18 mouse cellular contexts compared by ENCODE assay signal in the genomic region with DNA sequence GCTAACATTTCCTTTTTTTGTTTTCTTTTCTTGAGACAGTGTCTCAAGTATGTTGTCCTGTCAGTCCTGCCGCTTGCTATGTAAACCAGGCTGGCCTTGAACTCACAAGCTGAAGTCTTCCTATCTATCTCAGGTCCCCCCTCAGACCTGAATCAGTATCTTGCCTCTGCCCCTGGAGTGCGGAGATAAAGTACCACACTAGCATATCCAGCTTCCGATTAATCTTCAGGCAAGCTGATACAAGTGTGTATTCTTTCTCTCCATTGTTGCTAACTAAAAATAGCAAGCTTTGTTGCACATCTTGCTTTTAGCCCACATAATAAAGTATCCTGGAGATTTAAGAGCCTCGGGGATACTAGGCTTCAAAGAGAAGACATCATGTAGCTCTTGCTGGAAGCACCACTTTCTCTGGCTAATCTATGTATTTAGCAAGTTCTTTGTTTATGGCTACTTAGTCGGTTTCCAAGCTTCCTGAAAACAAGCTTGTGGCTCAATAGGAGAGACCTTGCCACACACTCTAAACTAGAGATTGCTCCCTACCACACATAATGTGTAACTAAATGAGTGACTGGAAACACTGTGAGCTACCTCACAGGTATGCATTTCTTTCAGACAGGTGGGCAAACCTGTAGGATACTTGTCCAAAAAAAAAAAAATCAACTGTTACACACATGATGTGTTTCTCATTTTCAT. TPM values are rescaled to one million over a fixed set of nuclear protein-coding genes. Genes with fewer than 3 reads are reported as not detected.
DNase-seq lines count a peak whose midpoint lies in the region; ATAC-seq lines count a peak whose summit lies in the region.
"Had no signal": no experiment of that assay in that cellular context is flagged by ENCODE, and none has a peak within 500 bp of the region (broad histone marks: within the 10 kb centered on the region; RNA-seq: fewer than 3 reads in every experiment).

No protein-coding gene starts in this region.

- H3K9me3 ChIP-seq in lung, embryonic 15.5 days: no peaks in the 10 kb centered on the region
- H3K9me3 ChIP-seq: embryonic facial prominence, embryonic 12.5 days; forebrain, embryonic 15.5 days; heart, embryonic 15.5 days had no signal

- no peak overlapping the region for H3K4me3 ChIP-seq in lung, embryonic 15.5 days
- H3K4me3 ChIP-seq: embryonic facial prominence, embryonic 12.5 days; forebrain, embryonic 15.5 days; heart, embryonic 15.5 days had no signal

- H3K4me2 ChIP-seq in lung, embryonic 15.5 days: no peak overlapping the region
- H3K4me2 ChIP-seq: embryonic facial prominence, embryonic 12.5 days; forebrain, embryonic 15.5 days; heart, embryonic 11.5 days; heart, embryonic 15.5 days; hindbrain, embryonic 14.5 days had no signal

- H3K27ac ChIP-seq in lung, embryonic 15.5 days: 0 out of 2 replicates have a peak overlapping the region, but pooled peaks have one; percentile 64
- H3K27ac ChIP-seq: embryonic facial prominence, embryonic 12.5 days; forebrain, embryonic 15.5 days; heart, embryonic 15.5 days; hindbrain, embryonic 14.5 days had no signal

- 48% methylated on average over 5 of the region's 5 CpGs for WGBS in lung, embryonic 15.5 days

- no peaks in the 10 kb centered on the region for H3K36me3 ChIP-seq in lung, embryonic 15.5 days
- H3K36me3 ChIP-seq: embryonic facial prominence, embryonic 12.5 days; forebrain, embryonic 15.5 days; heart, embryonic 15.5 days had no signal

- DNase-seq in lung, postnatal 4 days: no peak
- DNase-seq in 416B (ENCODE audit: low read depth): peak; percentile 45
- DNase-seq in cerebellum, postnatal 25 days: no peak
- DNase-seq: adrenal gland, adult 8-10 months; adrenal gland, postnatal 36 days; cerebellum, adult 2 months; cerebellum, postnatal 10 days; gastrocnemius, postnatal 36 days; heart, adult 18-20 months; heart, postnatal 14 days had no signal

- H3K27me3 ChIP-seq in lung, embryonic 15.5 days: no peaks in the 10 kb centered on the region
- H3K27me3 ChIP-seq: heart, embryonic 15.5 days had no signal

- peaks cover 18% of the 10 kb centered on the region for H3K4me1 ChIP-seq in lung, embryonic 15.5 days
- H3K4me1 ChIP-seq: embryonic facial prominence, embryonic 12.5 days had no signal

- no peak overlapping the region for H3K9ac ChIP-seq in lung, embryonic 15.5 days
- H3K9ac ChIP-seq: embryonic facial prominence, embryonic 12.5 days; forebrain, embryonic 15.5 days; heart, embryonic 15.5 days; hindbrain, embryonic 14.5 days had no signal

- ATAC-seq in lung, embryonic 15.5 days (ENCODE audit: borderline replicate concordance, extremely low read depth, low FRiP score, low TSS enrichment): no peak
- ATAC-seq in common myeloid progenitor, adult 5-6 weeks (replicated peaks; ENCODE audit: low read depth, poor library complexity, severe bottlenecking): peak; percentile 27; the same call in 1 of the 2 replicates
- ATAC-seq in monocyte, adult 5-6 weeks (replicated peaks; ENCODE audit: insufficient number of reproducible peaks, low FRiP score, low TSS enrichment, poor library complexity, severe bottlenecking): 0 out of 2 replicates have a peak, but pooled peaks have one; percentile 29
- ATAC-seq: forebrain, embryonic 15.5 days had no signal

RNA-seq across cellular contexts. Expression of gene Dram1, which starts 27.3 kb away (rescaled TPM):
- 71.7 and 81.0 TPM in 2 replicates for polyA plus RNA-seq in lung, embryonic 15.5 days (2015; fragmentation: Nextera tagmentation; extraction: Ambion mirVana)
- 4.2 and 7.4 TPM in 2 replicates for total RNA-seq in common myeloid progenitor, adult 5-6 weeks (2017)
- total RNA-seq in monocyte, adult 5-6 weeks (2017): 18.8 to 27.0 TPM (median 24.5 TPM) in 3 replicates

RNA-seq across cellular contexts. Expression of gene Gnptab, which starts 27.4 kb away (rescaled TPM):
- polyA plus RNA-seq in lung, embryonic 15.5 days (2015; fragmentation: Nextera tagmentation; extraction: Ambion mirVana): 16.2 and 17.8 TPM in 2 replicates
- total RNA-seq in common myeloid progenitor, adult 5-6 weeks (2017): 53.2 and 68.3 TPM in 2 replicates
- total RNA-seq in monocyte, adult 5-6 weeks (2017): 28.7 to 62.7 TPM (median 37.0 TPM) in 3 replicates
